Mouse (Mus musculus) liver, adult 2 months (tissue): ENCODE results near the gene Otud1.

Experiments
- CTCF ChIP-seq: fragments of 200-500 bp; IDR thresholded peaks from 2 replicates; pipeline ENCODE4 v1.5.1; 2011; ENCODE audit warnings: low read depth, low read length, control low read depth
- POLR2A ChIP-seq: fragments of 200-500 bp; IDR thresholded peaks from 2 replicates; pipeline ENCODE4 v1.6.1; 2011; ENCODE audit warnings: low read length, control low read depth; ENCODE audit not compliant: insufficient read depth; ENCODE audit errors: extremely low read depth

DNA sequence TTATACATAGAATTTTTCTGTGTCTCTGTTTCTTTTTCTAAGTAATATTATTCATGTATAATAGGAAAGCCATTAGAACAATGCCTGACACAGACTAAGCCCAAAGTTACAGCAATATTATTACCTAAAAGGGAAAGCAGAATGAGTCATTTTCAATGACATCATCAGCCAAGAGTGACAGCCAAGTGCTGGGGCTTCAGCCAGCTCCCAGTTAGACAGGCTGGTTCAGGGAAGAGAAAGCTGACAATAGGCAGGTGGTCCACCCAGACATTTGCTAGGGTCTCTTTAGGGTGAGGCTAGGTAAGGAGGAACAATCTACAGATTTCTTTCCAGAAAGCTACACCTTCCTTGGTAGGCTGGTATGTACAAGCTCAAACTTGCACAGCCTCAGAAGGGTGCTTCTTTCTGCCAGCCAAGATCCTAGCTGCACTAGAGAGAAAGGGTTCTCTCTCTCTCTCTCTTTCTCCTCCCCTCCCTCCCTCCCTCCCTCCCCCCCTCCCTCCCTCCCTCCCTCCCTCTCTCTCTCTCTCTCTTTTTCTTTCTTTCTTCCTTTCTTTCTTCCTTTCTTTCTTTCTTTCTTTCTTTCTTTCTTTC is 45.6 kb downstream of the Otud1 start:
- no peak for TF ChIP-seq POLR2A
- TF ChIP-seq CTCF, result no peak
